Mouse (Mus musculus) CH12.LX (cell line): ENCODE data around the gene Sorbs2. TPM values are rescaled to one million over a fixed set of nuclear protein-coding genes. Genes with fewer than 3 reads are reported as not detected.

Experiments used
- DNase-seq: peaks from one replicate; pipeline ENCODE4 v3.0.0-alpha.2; 2013; ENCODE audit errors: extremely low read depth
- H3K27ac ChIP-seq: 2 replicates; pipeline ENCODE4 v1.5.1; 2012; ENCODE audit warnings: low read depth, mild to moderate bottlenecking, control low read depth, moderate library complexity; ENCODE audit not compliant: insufficient read depth
- H3K27me3 ChIP-seq: replicated peaks from 2 replicates; pipeline ENCODE3; 2012; ENCODE audit warnings: inconsistent platforms
- H3K36me3 ChIP-seq, 2 experiments: replicated peaks in 1 of 2; 2 replicates each; pipeline versions ENCODE3 to v1.6.1; 2012; ENCODE audit warnings: inconsistent platforms in 1 of 2, low read length in 1 of 2, mild to moderate bottlenecking in 1 of 2, mixed read lengths in 1 of 2, moderate library complexity in 1 of 2; ENCODE audit not compliant: control insufficient read depth in 1 of 2, insufficient read depth in 1 of 2
- H3K4me1 ChIP-seq, 2 experiments: 2 replicates each; pipeline ENCODE4 v1.6.1; 2012; ENCODE audit warnings: inconsistent platforms in 1 of 2, moderate library complexity in 1 of 2; ENCODE audit not compliant: insufficient read depth in 2 of 2, control insufficient read depth in 1 of 2
- H3K4me2 ChIP-seq: 2 replicates; pipeline ENCODE4 v1.6.1; 2012; ENCODE audit warnings: low read depth, mild to moderate bottlenecking, control low read depth; ENCODE audit not compliant: poor library complexity, insufficient read depth, severe bottlenecking
- H3K4me3 ChIP-seq, 3 experiments: fragments of 150-350 bp in 1 of 3; sonication (generic) in 1 of 3; replicated peaks in 1 of 3; 2 replicates each; pipeline versions ENCODE3 to v1.5.1; 2011 to 2012; ENCODE audit warnings: low read depth in 2 of 3, low read length in 2 of 3, mild to moderate bottlenecking in 2 of 3, moderate library complexity in 2 of 3, control low read depth in 1 of 3, improper control_type of control experiment in 1 of 3, inconsistent platforms in 1 of 3, mixed read lengths in 1 of 3; ENCODE audit not compliant: poor library complexity in 1 of 3
- H3K79me2 ChIP-seq: replicated peaks from 2 replicates; pipeline ENCODE4 v1.6.1; 2012; ENCODE audit warnings: mild to moderate bottlenecking, moderate library complexity; ENCODE audit not compliant: control insufficient read depth, poor library complexity, insufficient read depth, severe bottlenecking; ENCODE audit errors: extremely low read depth
- H3K9ac ChIP-seq: 2 replicates; pipeline ENCODE4 v1.6.1; 2012; ENCODE audit warnings: low read depth, mild to moderate bottlenecking, control low read depth, moderate library complexity; ENCODE audit not compliant: insufficient read depth
- H3K9me3 ChIP-seq: replicated peaks from 2 replicates; pipeline ENCODE3; 2012; ENCODE audit warnings: low read length, inconsistent platforms, mixed read lengths
- BHLHE40 ChIP-seq: IDR thresholded peaks from 2 replicates; pipeline ENCODE4 v1.6.1; 2011; ENCODE audit warnings: mild to moderate bottlenecking, low read depth, low read length, improper control_type of control experiment
- CHD1 ChIP-seq: IDR thresholded peaks from 2 replicates; pipeline ENCODE4 v1.6.1; 2012; ENCODE audit warnings: low read depth, low read length, improper control_type of control experiment, inconsistent platforms
- CTCF ChIP-seq, 2 experiments: IDR thresholded peaks in 1 of 2; conservative IDR thresholded peaks in 1 of 2; 2 replicates each; pipeline ENCODE4 v1.5.1; 2011 to 2012; ENCODE audit warnings: low read depth in 2 of 2, low read length in 2 of 2, improper control_type of control experiment in 1 of 2, inconsistent platforms in 1 of 2, mild to moderate bottlenecking in 1 of 2, moderate library complexity in 1 of 2
- E2F4 ChIP-seq: IDR thresholded peaks from 2 replicates; pipeline ENCODE4 v1.6.1; 2011; ENCODE audit warnings: low read depth, low read length, improper control_type of control experiment; ENCODE audit not compliant: insufficient replicate concordance
- ELF1 ChIP-seq: IDR thresholded peaks from 2 replicates; pipeline ENCODE4 v1.6.1; 2014; ENCODE audit warnings: low read depth, mild to moderate bottlenecking, inconsistent platforms, low read length, improper control_type of control experiment
- ETS1 ChIP-seq: conservative IDR thresholded peaks from 2 replicates; pipeline ENCODE4 v1.6.1; 2012; ENCODE audit warnings: low read depth, mild to moderate bottlenecking, inconsistent platforms, low read length, improper control_type of control experiment, moderate library complexity
- GABPA ChIP-seq: IDR thresholded peaks from 2 replicates; pipeline ENCODE4 v1.6.1; 2012; ENCODE audit warnings: low read depth, low read length, improper control_type of control experiment, inconsistent platforms; ENCODE audit not compliant: insufficient replicate concordance
- IRF4 ChIP-seq: IDR thresholded peaks from 2 replicates; pipeline ENCODE4 v1.6.1; 2014; ENCODE audit warnings: low read depth, mild to moderate bottlenecking, inconsistent platforms, low read length, improper control_type of control experiment
- JUN ChIP-seq: IDR thresholded peaks from 2 replicates; pipeline ENCODE4 v1.6.1; 2011; ENCODE audit warnings: low read depth, mild to moderate bottlenecking, low read length, improper control_type of control experiment, moderate library complexity; ENCODE audit not compliant: insufficient read depth
- JUND ChIP-seq: conservative IDR thresholded peaks from 2 replicates; pipeline ENCODE4 v1.6.1; 2011; ENCODE audit warnings: low read depth, low read length, improper control_type of control experiment
- KAT2A ChIP-seq: IDR thresholded peaks from 2 replicates; pipeline ENCODE4 v1.6.1; 2012; ENCODE audit warnings: low read length, improper control_type of control experiment, inconsistent platforms; ENCODE audit not compliant: insufficient replicate concordance
- MAFK ChIP-seq: IDR thresholded peaks from 2 replicates; pipeline ENCODE4 v1.6.1; 2011; ENCODE audit warnings: low read length, improper control_type of control experiment; ENCODE audit not compliant: insufficient replicate concordance
- NELFE ChIP-seq: IDR thresholded peaks from 2 replicates; pipeline ENCODE4 v1.6.1; 2011; ENCODE audit warnings: low read depth, low read length, improper control_type of control experiment
- NRF1 ChIP-seq: IDR thresholded peaks from 2 replicates; pipeline ENCODE4 v1.6.1; 2014; ENCODE audit warnings: low read depth, mild to moderate bottlenecking, inconsistent platforms, low read length, improper control_type of control experiment, moderate library complexity
- PAX5 ChIP-seq: IDR thresholded peaks from 2 replicates; pipeline ENCODE4 v1.6.1; 2012; ENCODE audit warnings: low read length, inconsistent platforms, mixed read lengths
- POLR2A ChIP-seq: IDR thresholded peaks from 2 replicates; pipeline ENCODE4 v1.6.1; 2011; ENCODE audit warnings: low read depth, mild to moderate bottlenecking, improper control_type of control experiment, low read length
- RAD21 ChIP-seq: IDR thresholded peaks from 2 replicates; pipeline ENCODE4 v1.6.1; 2011; ENCODE audit warnings: low read depth, mild to moderate bottlenecking, low read length, improper control_type of control experiment, moderate library complexity
- SIN3A ChIP-seq: IDR thresholded peaks from 2 replicates; pipeline ENCODE4 v1.6.1; 2012; ENCODE audit warnings: low read length, improper control_type of control experiment, inconsistent platforms
- TBP ChIP-seq: conservative IDR thresholded peaks from 2 replicates; pipeline ENCODE4 v1.6.1; 2011; ENCODE audit warnings: low read depth, low read length, improper control_type of control experiment
- UBTF ChIP-seq: IDR thresholded peaks from 2 replicates; pipeline ENCODE4 v1.6.1; 2012; ENCODE audit warnings: low read depth, mild to moderate bottlenecking, inconsistent platforms, low read length, improper control_type of control experiment, moderate library complexity
- USF1 ChIP-seq: IDR thresholded peaks from 2 replicates; pipeline ENCODE4 v1.6.1; 2014; ENCODE audit warnings: low read depth, mild to moderate bottlenecking, inconsistent platforms, low read length, improper control_type of control experiment
- USF2 ChIP-seq: conservative IDR thresholded peaks from 2 replicates; pipeline ENCODE4 v1.6.1; 2011; ENCODE audit warnings: low read depth, low read length, improper control_type of control experiment
- ZC3H11A ChIP-seq: IDR thresholded peaks from 2 replicates; pipeline ENCODE4 v1.6.1; 2012; ENCODE audit warnings: low read depth, mild to moderate bottlenecking, inconsistent platforms, low read length, improper control_type of control experiment
- ZKSCAN1 ChIP-seq: IDR thresholded peaks from 2 replicates; pipeline ENCODE4 v1.6.1; 2012; ENCODE audit warnings: low read depth, inconsistent platforms, low read length, improper control_type of control experiment, borderline replicate concordance
- ZNF384 ChIP-seq: IDR thresholded peaks from 2 replicates; pipeline ENCODE4 v1.6.1; 2012; ENCODE audit warnings: low read depth, low read length, improper control_type of control experiment, inconsistent platforms
- dilution Hi-C: fragments of 300-500 bp; cut with MboI; formaldehyde crosslinking; loops from 2 replicates; pipeline ENCODE4 v1.14.3; 2020; ENCODE audit warnings: low sequenced_read_pairs; ENCODE audit not compliant: extremely low pct_unique_long_range_greater_than_20kb, extremely low pct_ligation_motif_present
- in situ Hi-C: fragments of 300-500 bp; cut with MboI; formaldehyde crosslinking; loops from 3 replicates; pipeline ENCODE4 v1.14.3; 2019; ENCODE audit warnings: low sequenced_read_pairs, low pct_ligation_motif_present, low pct_unique_long_range_greater_than_20kb, mixed read lengths
- polyA plus RNA-seq: library from polyadenylated mRNA; unstranded; fragments of >175 nt; gene quantifications from 2 replicates; pipeline ENCODE4 v1.2.1, GENCODE M21; 2012; ENCODE audit warnings: low read depth; ENCODE audit not compliant: insufficient read length
- total RNA-seq, 2 experiments: library from RNA; depleted of rRNA; stranded (reverse); fragments of 300-350 nt in 1 of 2; fragments of >200 nt in 1 of 2; gene quantifications; 2 replicates each; pipeline ENCODE4 v1.2.3; 2012 to 2014

Sorbs2 gene
- total and polyA plus RNA-seq, 3 experiments = not detected

GRCm38 (mm10) chr8:45833896-45834295, 326.3 kb downstream of the Sorbs2 start:
- H3K4me3 ChIP-seq = no peak overlapping the region
- no peaks in the 10 kb centered on the region for H3K4me1 ChIP-seq
- H3K27ac ChIP-seq = no peak overlapping the region
- H3K27me3 ChIP-seq = no peaks in the 10 kb centered on the region
- no peaks in the 10 kb centered on the region for H3K9me3 ChIP-seq
- H3K36me3 ChIP-seq = no peaks in the 10 kb centered on the region
- dilution Hi-C loops (no loop called here), in situ Hi-C loops (no loop called here)
- DNase-seq = no peak
- H3K9ac ChIP-seq = no peak overlapping the region
- H3K4me2 ChIP-seq = no peak overlapping the region
- TF ChIP-seq JUN = no peak
- no peak for TF ChIP-seq JUND
- no peak for TF ChIP-seq GABPA
- TF ChIP-seq MAFK = no peak
- no peak for TF ChIP-seq ELF1
- no peak for TF ChIP-seq IRF4
- no peaks in the 10 kb centered on the region for H3K79me2 ChIP-seq

DNA sequence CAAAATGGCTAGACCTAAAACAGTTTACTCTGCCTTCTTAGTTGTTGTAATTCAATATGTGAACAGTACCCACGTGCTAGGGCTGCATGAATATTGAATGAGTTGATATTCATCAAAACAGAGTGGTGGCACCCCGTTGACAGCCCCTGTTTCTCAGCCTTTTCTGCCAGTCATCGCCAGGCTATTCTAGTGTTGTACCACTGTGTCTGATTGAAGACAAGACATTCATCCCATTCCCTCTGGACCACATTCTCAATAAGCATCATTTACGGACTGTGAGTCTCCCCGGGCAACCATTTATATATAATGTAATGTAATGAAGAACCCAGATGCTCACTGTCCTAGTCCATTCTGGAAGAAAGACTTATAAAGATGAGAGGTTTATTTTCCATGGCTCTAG, 335.7 kb downstream of the Sorbs2 start:
- H3K4me1 ChIP-seq = no peaks in the 10 kb centered on the region
- dilution Hi-C loops = no loop called here
- no peaks in the 10 kb centered on the region for H3K79me2 ChIP-seq
- H3K9ac ChIP-seq = no peak overlapping the region
- no peak overlapping the region for H3K4me2 ChIP-seq
- H3K27me3 ChIP-seq = no peaks in the 10 kb centered on the region
- no peaks in the 10 kb centered on the region for H3K9me3 ChIP-seq
- H3K4me3 ChIP-seq = no peak overlapping the region
- no peak overlapping the region for H3K27ac ChIP-seq
- no peaks in the 10 kb centered on the region for H3K36me3 ChIP-seq
- TF ChIP-seq NRF1 (no peak), CHD1 (no peak), E2F4 (no peak), UBTF (no peak), ETS1 (no peak), USF1 (no peak), MAFK (no peak), POLR2A (no peak), ZC3H11A (no peak), NELFE (no peak), TBP (no peak), USF2 (no peak), CTCF (conservative IDR thresholded peaks at IDR 0.05 in 1 of 2, IDR thresholded peaks at IDR 0.05 in 1 of 2; ENCODE audit: low read depth in 2 of 2, low read length in 2 of 2) (no peak), ZNF384 (no peak), BHLHE40 (no peak), KAT2A (no peak), RAD21 (no peak), PAX5 (no peak), SIN3A (no peak), ZKSCAN1 (no peak)
- TF ChIP-seq, all 38 proteins: peak for 0
- DNase-seq = no peak
- in situ Hi-C loops = no loop called here
